Mouse (Mus musculus) embryo, embryonic 11.5 days (tissue): ENCODE results near the gene Cdc42se1.

Experiments used
- DNase-seq: peaks from one replicate; pipeline ENCODE4 v3.0.0-alpha.2; 2012; ENCODE audit warnings: low read depth, low spot score

Gene Cdc42se1

DNA sequence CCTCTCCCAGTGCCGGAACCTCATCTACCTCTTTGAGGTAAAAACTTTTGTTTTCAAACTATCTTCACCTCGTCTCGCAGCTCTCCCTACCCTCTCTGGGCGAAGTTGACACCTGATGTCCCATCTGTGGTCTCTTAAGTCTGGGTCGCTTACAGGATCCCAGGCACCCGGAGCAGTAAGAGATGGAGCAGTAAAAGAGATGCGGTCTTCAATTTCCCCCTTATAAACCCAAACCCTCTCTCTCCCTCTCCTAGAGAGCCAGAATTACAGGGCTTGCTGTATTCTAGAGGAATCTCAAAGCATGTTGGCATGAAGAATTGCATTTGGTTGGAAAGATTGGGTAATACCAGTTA, 55.0 kb downstream of the Cdc42se1 start:
- no peak for DNase-seq

GRCm38 (mm10) chr3:95284062-95284461, 55.5 kb downstream of the Cdc42se1 start:
- DNase-seq: no peak

GRCm38 (mm10) chr3:95284501-95285281, 56.2 kb downstream of the Cdc42se1 start:
- DNase-seq: no peak

DNA sequence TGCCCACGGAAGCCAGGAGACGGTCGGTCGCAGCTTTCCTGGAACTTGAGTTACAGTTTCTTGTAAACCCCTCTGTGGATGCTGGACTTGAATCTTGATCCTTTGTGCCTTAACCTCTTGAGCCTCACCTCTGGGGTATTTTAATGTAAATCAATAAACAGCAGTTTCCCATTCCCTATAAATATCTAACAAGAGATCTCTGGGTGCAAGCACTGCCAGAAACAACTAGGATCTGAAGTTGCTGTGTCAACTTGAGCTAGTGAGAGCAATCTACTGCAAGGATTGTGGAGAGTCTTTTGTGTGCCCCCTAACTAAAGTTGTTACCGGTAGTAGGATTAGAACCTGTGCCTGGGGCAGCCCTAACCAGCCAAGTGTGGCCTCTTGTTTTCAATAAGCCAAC, 56.9 kb downstream of the Cdc42se1 start:
- no peak for DNase-seq
